Mouse (Mus musculus) retina, embryonic 14.5 days (tissue): ENCODE measurements at regions not wholly inside any gene's neighbourhood (a gene's known extent, or its start where the extent isn't known, plus 50 kb on each side); places are given as distances from the start of the nearest gene placed in this dataset.

Experiments
- DNase-seq: peaks from one replicate; pipeline ENCODE4 v3.0.0-alpha.2; 2015; ENCODE audit warnings: low spot score

DNA sequence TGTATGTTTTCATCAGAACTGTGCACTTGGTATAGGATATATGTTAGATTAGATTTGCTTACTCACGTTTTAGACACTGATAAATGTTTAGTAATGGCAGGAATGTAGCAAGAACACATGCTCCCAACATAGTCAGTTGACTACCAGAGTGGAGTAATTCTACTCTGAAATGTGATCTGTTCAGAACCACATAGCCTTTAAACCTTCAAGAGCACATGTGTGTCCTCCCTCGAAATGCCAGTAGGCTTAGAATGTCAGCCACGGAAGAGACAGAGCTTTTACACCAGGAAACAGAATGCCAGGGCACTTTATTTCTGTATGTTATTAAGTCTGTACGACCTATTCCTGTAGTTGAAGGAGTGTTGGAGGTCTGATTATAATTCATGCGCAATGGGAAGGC, 51.3 kb upstream of the Cd28 start:
- DNase-seq = no peak

DNA sequence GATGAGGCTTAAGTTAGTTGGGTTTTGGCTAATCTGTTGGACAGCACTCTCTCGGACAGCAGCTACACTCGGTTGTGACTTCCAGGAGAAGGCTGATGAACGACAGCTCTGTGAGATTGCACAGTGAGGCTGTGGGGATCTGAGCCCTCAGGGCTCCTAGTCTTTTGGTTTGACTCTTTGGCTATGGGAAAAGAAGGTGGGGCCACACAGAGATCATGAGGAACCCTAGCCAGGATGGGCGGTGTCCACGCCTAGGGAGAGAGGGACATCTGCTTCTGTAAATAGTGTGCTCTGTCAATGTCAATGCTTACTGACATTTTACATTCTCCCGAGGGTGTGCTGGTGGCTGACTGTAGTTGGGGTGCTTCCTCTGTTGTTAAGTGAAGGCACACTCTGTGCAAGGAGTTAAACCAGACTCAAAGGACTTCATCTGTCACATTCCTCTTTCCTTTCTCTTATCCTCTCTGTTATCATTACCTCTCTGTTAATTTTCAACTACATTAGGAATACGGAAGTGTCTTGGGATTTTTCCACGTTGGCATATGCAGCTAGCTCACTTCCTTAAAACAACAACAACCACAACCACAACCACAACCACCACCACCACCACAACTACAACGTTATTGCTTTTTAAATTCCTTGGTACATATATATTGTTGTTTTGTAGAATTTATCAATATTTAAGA, 54.2 kb upstream of the Cd28 start:
- DNase-seq = no peak

- DNase-seq = no peak
Observed at GRCm38 (mm10) chr1:60661857-60662256, 54.7 kb upstream of the Cd28 start.

DNA sequence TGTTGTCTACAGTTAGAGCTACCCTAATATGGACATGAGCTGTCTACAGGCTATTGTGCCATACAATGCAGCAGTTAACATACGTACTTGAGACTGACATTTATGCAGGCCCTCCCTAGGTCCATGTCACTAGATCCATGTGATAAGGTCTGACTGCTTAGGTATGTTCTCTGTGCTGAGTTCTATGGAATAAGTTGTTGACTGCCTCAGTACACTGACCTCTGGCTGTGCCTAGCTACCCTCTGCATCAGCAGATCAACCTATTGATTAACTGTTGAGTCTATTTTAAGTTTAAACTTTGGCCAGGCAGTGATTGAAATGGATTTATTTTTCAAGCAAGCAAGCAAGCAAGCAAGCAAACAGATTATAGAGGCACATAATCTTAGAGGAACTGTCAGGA, 57.0 kb upstream of the Cd28 start:
- DNase-seq = no peak

GRCm38 (mm10) chr1:60659041-60659440, 57.6 kb upstream of the Cd28 start:
- DNase-seq = no peak

DNA sequence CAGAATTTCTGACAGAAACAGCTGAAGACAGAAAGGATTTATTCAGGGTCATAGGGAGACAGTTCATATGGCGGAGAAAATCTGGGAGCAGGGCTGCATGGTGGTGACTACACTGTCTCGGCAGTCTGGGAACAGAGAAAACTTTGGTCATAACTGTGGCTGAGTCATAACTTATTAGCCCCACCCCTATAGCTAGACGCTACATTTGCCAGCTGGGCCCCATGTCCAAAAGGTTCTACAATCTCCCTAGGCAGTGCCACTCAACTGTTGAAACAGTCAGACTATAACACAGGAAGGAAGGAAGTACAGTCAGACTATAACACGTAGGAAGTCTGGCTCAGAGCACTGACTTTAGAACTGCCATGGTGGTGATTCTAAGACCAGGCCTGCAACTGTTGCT, 58.2 kb upstream of the Cd28 start:
- no peak for DNase-seq

GRCm38 (mm10) chr1:60657511-60657910, 59.1 kb upstream of the Cd28 start:
- DNase-seq = no peak

DNA sequence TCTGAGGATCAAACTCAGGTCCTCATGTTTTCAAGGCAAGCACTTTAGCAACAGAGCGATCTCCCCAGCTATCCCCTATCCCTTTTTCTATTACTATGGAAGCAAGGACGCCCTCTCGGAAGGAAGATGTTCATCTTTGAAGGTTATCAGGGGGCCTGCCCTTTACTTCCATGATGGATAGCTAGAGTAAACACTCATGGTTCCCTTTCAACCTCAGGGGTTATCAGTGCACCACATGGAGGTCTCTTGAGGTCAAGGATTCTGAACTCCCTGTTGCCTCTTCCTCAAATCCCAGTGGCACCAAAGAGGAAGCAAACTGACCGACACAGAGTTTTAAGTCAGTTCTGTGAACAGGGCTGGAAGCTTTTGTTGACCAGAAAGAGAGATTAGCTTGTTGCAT, 59.6 kb upstream of the Cd28 start:
- DNase-seq = no peak

DNA sequence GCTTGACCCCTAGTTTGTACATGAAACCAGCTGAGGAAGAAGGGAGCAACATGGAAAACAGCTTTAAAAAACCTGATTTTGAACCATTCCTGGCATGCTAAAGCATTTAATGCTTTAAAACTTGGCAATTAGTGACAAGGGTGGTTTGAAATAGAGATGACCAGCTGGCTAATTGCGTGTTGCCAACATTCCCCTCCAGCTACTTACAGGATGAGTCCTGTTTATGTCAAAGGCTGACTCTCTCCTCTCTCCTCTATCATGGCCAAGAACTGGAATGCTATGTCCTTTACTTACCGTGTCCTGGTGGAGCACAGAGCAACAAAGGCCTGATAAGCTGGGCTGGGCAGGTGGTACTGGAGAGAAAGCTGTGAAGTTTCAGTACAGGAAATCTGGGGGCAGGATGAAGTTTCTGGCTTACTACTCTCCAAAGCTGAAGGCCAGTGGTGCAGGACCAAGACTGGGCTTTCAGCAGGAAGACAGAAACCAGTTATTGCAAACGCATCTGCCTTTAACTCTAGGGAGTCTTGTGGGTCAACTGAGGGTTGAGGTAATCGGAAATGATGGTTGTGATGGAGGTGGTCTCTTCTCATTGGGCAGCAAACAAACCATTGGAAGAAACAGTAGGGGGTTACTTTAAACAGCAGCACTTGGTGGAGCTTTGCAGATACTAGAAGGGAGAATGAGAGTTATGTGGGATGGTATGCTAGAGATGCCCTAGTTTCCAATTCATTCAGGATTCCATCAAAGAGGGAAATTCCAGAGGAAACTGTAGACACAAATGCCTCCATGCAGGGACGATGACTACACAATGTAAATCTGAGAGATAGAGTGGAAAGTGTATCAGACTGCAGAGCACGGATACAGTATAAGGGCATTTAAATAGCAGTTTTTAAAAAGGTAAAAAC, 60.7 kb upstream of the Cd28 start:
- DNase-seq = no peak

DNA sequence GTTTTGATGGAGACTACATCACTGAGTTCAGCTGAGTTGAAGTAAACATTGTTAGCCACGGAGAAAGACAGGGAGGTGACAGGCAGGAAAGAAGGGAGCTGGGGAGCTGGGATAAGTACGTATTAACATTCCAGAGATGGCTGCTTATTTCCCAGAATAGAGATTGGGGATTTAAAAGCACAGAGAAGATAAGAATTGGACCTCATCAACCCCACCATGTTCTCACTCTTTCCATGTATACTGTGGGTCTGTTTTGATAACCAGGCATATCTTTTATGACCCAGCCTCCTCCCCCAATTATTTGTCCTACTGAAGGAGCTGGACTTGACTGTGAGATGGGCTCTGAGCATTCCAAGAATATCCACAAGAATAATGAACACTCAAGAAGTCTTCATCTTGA, 61.4 kb upstream of the Cd28 start:
- no peak for DNase-seq

- DNase-seq = no peak
Observed at GRCm38 (mm10) chr1:60652570-60653011, 64.0 kb upstream of the Cd28 start.

GRCm38 (mm10) chr1:60650158-60650557, 66.4 kb upstream of the Cd28 start:
- no peak for DNase-seq

GRCm38 (mm10) chr1:60649303-60649850, 67.2 kb upstream of the Cd28 start:
- DNase-seq = no peak

GRCm38 (mm10) chr1:60646828-60647227, 69.8 kb upstream of the Cd28 start:
- no peak for DNase-seq

- no peak for DNase-seq
Observed at GRCm38 (mm10) chr1:60646174-60646573, 70.4 kb upstream of the Cd28 start.

DNA sequence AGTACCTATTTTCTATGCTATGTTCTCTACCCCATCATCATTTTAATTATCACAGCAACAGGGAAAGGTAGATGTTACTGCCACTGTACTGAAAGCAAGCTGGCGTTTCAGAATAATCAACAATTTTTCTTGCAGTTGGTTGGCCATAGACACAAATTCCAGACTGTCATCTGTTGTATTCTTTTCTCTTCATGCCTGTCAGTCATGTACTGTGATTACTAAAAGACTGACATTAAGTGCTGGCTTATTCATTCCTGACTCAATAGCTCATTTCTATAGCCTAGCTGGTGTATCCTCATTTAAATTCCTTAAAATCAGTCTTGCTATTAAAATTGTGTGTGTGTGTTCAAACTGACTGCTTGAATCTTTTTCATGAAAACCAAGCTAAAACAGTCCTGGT, 71.4 kb upstream of the Cd28 start:
- no peak for DNase-seq

GRCm38 (mm10) chr1:60642761-60643160, 73.8 kb upstream of the Cd28 start:
- DNase-seq = no peak

DNA sequence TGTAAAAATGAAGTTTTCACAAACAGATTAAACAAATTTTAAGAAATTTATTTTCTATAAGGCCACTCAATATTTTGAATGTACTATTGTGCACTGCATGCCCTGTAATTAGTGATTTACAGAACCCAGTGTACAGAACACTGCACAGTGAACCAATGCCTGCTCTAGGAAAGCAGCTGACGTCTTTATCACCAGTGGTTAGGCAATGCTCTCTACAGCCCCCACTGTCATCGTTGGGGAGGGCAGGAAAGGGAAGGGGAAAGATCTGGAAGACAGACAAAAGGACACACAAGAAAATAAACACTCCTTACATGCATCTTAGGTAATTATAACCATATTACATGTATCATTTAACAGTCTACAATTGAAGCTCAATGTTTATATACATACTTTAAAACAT, 74.4 kb upstream of the Cd28 start:
- no peak for DNase-seq

DNA sequence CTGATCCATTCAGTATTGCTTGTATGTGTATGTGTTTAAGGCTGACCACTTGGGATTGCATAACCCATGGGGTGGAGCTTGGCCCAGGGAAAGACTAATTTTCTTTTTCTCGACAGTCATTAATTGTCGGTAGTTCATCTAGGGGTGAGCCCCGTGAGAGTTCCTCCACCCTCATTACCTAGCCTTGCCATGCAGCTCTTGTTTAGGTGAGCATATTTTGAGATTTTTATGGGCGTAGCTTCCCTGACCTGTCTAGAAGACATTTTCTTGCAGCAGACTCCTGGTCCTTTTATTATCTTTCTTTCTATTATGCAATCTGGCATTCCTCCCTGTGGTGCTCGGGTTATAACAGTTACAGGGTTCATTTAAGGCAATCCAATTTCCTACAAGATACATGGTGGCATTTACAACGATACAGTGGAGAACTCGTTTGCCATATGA, 74.4 kb upstream of the Raph1 start:
- no peak for DNase-seq

DNA sequence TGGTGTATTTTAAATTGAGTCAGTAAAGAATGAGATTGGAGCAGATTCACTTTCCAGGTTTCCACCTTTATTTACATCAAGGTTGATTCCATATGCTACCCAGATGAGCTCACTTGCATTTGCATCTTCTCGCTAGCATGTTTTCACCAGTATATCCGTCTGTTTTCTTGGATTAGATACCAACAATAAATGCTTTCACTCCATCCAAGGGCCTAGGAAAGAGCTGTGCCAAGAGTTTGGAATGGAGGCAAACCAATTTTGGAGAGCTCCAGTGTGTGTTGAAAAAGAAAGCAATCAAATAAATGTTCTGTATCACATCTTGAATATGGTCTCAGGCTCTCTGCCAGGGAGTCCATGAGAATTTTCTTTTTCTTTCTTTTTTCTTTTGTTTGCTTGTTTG, 72.6 kb upstream of the Raph1 start:
- DNase-seq = no peak

GRCm38 (mm10) chr1:60639059-60639458, 72.2 kb upstream of the Raph1 start:
- no peak for DNase-seq

DNA sequence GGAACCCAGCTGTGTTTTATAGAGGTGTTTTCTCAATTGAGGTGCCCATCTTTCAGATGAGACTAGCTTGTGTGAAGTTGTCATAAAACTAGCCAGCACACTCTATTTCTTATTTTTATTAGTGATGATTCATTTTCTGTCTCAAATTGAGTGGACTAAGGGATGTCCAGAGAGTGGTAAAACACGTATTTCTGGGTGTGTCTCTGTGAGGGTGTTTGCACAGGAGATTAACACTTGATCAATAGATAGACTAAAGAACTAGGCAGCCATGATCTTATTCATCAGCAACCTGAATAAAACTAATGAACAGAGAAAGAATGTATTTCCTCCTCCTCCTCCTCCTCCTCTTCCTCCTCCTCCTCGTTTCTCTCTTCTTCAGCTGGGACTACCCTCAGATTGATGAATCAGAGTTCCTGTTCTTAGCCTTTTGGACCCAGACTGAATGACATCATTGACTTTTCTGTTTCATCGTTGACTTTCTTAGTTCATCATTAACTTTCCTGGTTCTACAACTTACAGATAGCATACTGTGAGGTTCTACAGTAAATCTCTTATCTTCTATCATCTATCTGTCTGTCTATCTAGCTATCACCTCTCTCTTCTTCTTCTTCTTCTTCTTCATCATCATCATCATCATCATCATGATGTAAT, 70.0 kb upstream of the Raph1 start:
- DNase-seq = no peak
